Mouse (Mus musculus) natural killer cell, adult 2 months (primary cell): ENCODE results near the gene Fmnl3.
A peak's percentile ranks its signal among the peaks of the same experiment; 100 is the strongest.

Experiments
- DNase-seq, 2 experiments: peaks; one replicate each; pipeline ENCODE4 v3.0.0; 2022; ENCODE audit warnings: low spot score in 2 of 2

The Fmnl3 gene

DNA sequence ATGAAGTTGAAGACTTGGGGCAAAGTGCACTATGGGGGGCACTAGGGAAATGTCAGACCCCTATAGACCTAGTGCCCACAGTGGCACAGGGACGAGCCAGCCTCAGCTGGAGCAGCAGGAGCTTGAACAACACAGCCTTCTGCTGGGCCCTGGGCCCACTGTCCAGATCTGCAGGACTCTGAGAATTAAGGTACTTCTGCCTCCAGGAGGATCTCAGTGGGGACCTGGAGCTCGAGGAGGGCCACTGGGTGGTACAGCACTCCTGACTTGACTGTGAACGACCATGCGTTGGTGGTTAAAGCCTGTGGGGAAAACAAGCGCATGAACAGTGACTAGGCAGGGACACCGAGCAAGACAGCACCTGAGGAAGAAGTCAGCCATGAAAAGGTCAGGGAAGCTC, 52.2 kb downstream of the Fmnl3 start:
- no peak for DNase-seq

DNA sequence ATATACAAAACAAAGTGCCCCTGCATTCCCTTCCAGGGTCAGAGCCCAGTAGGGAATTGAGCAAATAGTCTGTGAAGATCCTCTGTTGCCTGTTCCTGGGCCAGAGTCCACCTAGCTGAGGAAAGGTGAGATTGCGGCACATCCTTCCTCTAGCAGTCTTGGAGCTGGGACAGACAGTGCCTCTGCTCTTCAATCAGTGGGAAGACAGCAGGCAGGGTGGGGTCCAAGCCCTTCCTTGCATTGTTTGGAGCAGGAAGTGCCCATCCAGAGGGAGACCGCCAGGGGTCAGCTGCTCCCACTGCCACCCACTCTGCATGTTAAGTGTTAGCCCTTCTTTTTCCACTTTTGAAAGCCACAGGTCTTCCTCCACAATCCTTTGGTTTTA, 53.0 kb downstream of the Fmnl3 start:
- DNase-seq = no peak

DNA sequence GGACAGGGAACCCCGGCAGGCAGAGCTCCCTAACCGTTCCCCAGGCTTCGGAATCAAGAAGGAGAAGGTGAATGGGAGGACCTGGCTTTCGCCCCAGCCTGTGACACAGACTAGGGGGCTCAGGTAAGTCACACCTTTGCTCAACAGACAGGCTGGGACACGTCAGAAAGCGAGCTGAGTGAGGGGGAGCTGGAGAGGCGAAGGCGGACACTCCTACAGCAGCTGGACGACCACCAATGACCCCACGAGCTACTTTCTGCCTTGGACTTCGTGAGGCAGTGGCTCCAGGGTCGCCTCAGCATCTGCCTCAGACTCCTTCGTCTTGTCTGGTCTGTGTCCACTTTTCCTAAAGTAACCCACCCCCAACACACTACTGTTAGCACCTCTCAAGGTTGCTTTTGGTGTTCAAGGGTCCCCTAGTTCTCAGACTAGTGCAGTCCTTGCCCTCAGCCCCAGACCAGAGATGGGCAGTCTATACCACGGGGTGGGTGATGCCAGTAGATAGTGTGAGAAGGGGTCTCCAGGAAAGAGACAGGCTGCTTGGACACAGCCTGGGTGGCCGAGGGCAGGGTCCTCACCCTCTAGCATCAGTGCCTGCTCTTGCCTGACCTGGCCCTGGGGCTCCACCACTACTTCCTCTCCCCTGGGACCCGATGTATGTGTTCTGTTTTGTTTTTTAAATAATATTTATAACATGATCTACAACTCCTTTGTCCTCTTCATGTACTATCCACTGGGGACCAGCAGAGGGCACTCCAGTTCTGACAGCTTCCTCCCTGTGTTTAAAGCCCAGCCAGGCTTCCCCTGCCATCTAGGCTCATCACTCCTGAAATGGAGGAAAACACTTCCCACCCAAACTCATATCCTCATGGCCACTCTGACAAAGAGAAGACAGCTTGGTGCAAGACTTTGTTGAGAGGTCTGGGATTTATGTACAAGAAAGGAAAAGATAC, 53.7 kb downstream of the Fmnl3 start:
- DNase-seq = peak; percentile 58 to 75

DNA sequence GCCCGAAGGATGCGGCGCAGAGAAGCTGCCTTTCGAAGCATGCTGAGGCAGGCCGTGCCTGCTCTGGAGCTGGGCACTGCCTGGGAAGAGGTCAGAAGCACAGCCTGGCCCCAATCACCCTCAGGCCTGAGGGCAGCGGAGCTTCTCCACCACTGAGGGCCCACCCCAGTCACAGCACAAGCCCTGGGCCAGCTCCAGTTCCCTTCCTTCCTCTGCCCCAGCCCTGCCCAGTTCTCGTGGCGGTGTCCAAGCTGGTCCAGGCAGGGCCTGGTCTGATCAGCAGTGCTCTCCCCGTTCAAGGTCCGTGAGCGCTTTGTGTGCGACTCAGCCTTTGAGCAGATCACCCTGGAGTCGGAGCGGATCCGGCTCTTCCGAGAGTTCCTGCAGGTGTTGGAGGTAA, 55.4 kb downstream of the Fmnl3 start:
- DNase-seq = no peak

DNA sequence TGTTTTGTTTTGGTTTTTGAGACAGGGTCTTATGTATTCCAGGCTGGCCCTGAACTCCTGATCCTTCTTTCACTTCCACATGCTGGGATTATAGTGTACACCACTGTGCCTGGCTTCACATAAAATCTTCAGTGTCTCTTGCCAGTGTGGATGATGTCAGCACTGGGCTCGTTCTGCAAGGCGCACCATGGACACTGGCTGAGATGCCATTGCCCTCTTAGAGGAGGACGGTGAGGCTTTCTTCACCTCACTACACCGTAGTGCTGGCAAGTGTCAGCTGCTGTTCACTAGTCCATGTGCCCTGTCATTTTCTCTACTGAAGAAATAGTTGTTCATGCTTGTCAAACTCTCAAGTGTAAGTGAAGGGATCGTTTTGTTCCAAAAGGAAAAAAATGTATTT, 59.7 kb downstream of the Fmnl3 start:
- DNase-seq = no peak

DNA sequence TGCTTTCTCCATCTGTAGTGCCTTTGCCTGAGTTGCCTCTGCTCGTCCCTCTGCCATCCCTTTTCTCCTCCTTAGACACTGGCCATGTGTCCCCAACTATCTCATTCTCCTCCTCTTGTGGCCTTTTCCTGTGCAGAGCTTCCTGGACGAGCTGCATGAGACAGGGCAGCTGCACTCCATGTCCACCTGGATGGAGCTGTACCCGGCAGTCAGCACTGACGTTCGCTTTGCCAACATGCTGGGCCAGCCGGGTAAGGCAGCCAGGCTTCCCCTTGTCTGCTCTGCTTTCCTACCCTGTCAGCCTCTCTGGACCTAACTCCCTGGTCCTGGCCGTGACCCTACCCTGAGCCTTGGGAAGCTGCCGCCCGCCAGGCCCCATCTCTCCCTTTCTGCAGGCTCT, 60.7 kb downstream of the Fmnl3 start:
- no peak for DNase-seq

DNA sequence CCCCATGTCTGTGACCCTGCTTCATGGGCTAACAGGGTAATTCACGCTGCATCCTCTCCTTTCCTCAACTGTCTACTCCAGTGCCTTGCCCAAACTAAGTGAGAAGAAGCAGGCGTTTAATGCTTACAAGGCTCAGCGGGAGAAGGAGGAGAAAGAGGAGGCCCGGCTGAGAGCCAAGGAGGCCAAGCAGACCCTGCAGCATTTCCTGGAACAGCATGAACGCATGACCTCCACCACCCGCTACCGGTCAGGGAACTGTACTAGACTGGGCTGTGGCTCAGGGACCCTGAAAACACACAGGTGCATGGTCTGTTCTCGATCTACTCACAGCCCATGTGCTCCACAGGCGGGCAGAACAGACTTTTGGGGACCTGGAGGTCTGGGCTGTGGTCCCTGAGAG, 62.8 kb downstream of the Fmnl3 start:
- DNase-seq = no peak

DNA sequence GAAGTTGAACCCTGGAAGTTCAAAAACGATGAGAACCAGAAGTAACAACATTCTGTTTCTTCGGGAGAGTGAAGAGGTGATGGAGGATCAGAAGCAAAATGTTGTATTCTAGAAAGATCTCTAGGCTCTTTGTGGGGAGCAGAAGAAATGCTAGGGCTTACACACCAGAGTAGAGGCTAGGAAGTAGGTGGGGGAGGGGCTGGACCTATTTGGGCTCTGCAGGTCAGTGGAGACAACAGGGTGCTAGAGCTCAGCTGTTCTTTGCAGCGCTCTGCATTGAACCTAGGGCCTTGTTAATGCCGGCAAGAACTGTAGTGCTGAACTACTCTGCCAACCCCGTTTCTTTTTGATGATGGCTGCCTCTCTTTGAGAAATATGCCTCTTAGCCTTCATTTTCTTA, 74.1 kb downstream of the Fmnl3 start:
- no peak for DNase-seq

DNA sequence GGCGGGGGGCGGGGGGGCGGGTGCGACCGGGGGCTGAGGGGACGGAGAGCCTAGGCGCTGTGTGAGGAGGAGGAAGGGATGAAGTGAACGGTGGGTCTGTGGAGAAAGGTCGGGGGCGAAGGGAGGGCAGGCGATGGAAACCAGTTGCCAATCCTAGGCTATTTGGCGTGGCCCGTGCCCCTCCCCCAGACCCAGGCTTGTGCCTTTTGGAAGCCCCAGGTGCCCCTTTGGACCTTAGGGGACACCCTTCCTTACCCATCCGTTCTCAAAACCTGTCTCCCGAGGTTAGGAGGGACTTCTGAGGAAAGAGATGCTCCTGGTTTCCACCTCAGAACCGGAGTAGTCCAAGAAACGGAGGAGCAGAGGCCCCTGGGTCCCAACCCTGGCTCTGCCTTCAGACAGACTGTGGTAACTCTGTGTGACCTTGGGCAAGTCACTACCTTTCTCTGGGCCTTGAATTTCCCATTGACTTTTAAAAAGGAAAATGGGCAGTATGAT, 74.7 kb downstream of the Fmnl3 start, which contains the start of gene Fam186b:
Gene Fam186b, minus strand, starts transcription at position 405 of the 498 bp plus-strand sequence.
- DNase-seq = peak in 1 of 2 experiments; percentile 17

DNA sequence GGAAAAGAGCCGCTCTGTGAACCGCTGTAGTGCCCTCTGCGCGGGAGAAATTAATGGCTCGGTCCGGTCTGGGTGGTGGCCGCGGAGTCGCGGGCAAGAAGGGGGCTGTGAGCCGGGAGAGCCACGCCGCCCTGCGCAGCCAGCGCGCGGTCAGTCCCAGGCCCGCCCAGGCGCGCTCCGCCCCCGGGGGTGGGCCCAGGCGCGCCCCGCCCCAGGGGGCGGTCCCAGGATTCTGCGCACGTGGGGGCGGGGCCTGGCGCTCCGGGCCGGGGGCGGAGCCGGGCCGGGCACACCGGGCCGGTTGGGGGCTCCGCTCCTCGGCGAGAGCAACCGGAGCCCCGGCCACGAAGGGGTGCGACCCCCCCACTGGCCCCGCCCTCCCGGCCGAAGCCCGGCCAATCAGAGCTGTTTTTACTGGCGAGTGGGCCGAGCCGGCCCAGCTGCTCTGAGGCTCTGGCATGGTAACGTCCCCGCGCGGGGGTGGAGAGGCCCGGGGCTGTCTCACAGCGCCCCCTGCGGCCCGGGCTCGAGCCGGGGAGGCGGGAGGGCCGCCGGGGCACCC, 75.4 kb downstream of the Fmnl3 start, which contains the start of gene Prpf40b:
Gene Prpf40b, plus strand, starts transcription at position 275 of the 562 bp plus-strand sequence.
- peak; percentile 82 to 90 for DNase-seq

DNA sequence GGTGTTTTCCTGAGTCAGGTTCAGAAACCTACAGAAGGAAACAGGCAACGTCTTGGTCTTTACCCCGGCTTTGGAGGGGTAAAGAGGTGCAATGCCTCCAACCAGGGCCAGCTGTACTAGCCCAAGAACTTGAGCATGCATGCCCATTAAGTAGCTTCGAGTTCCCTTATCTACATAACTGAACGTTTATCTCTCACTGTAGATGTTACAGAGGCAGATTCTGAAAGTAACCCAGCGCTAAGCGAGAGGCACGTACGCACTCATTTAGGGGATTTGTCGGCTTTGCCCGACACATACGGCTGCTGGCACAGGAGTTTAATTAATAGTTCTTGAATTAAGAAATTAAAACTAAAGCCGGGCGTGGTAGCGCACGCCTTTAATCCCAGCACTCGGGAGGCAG, 76.0 kb downstream of the Fmnl3 start:
- DNase-seq = peak in 1 of 2 experiments; percentile 14

DNA sequence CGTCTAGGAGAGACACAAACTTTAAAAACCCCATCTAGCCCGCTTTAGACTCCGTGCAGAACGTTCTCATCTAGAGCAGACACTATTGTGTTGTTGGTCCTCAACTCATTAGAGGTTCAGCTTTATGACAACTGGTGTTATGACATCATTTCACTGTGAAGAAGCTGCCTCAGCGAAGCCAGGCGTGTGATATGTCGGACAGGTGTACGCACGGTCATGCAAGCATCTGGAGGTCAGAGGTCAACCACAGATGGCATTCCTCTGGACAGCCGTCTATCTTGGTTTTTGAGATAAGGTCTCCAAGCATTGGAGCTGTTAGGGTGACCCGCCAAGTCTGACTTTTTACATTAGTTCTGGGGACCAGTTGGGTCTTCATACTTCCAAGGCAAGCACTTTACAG, 79.7 kb downstream of the Fmnl3 start:
- DNase-seq = no peak

DNA sequence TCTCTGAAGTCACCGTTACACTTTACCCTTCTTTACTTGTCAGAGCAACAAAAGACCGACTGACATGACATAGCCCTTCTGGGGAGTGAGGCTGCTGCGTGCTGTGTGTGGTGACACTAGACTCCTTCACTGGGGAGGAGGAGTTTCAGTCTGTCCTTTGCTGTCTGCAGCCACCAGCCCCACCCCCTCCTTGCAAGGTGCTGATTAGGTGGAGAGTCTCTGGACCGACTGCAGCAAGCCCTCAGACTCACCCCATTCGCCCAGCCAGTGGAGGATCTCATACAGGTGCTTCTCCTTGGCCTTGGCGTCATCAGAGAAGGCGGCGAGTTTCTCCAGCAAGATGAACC, 85.1 kb downstream of the Fmnl3 start:
- no peak for DNase-seq

DNA sequence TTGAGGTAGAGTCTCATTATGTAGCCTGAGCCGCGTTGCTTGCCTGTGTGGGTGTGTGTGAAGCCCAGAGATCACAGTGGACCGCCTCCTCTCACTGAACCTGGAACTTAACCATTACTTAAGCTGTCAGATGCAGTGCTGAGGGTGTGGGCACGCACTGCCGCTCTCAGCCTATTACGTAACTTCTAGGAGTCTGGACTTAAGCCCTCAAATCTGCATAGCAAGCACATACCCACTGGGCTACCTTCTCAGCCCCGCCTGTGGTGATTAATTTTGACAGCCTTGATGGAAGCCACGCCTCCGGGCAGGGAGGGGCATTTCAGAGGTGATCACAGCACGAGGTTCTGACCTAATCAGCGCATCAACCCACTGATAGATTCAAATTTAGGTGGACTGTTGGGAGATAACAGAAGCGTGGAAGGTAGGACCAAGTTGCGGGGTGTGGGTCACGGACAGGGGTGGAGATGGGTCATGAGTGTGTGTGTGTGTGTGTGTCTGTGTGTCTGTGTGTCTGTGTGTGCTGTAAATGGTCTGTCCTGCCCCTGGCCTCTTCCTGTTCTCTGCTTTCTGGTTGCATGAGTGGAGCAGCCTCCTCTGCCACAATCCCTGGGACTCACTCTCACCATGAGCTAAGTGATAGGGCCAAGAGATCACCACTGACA, 85.6 kb downstream of the Fmnl3 start:
- DNase-seq = peak; percentile 21 to 38

DNA sequence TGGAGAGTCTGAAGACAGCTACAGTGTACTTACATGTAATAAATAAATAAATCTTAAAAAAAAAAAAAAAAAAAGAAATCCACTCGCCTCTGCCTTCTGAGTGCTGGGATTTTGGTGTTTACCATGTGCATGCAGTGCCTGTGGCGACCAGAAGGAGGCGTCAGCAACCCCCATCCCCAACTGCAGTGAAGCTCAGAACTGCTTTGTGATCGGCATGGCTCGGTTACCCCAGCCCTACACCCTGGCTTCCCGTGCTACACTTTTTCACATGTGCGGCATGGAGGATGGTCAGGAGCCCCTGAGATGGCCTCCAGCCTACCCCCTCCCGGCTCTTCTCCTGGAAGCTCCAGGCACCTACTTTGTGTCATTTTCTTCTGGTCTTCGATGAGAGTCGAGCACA, 86.8 kb downstream of the Fmnl3 start:
- peak in 1 of 2 experiments; percentile 21 for DNase-seq

DNA sequence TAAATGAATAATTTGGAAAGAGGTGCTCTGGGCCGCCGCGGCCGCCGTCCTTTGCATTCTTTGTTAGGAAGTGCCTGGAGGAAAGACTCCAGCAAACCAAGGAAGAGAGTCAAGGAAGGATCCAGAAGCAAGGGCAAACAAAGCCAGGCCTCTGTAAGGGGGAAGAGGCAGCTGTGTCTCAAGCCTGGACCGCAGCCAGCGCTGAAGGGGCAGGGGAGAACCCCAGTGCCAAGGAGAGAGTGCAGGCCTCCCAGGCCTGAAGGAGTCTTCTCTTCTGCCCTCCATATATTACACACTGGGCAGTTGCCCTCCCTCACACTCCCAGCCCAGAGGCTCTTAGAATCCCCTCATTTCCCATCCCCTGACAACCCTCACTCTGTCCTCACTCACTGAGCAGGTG, 92.0 kb downstream of the Fmnl3 start:
- no peak for DNase-seq

DNA sequence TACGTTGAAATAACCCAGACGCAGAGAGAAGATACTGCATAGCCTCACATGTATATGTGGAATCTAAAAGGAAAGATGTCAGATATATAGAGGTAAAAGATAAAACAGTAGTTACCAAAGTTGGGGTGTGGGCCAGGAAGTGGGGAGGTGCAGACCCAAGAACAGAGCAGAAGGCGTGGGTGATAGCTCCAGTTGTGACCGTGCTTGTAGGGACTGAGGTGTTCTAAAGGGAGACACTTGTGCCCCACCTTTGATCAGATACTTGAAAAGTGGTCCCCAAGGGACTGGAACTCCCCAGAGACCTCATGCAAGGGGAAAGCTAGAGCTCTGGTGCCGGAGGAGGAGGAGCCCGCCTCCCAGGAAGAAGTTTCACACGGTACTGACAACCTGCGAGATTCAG, 94.2 kb downstream of the Fmnl3 start:
- DNase-seq = no peak
